Mouse (Mus musculus) hematopoietic stem cell, adult 5-6 weeks (primary cell): ENCODE data around the gene Olfr1224-ps1. TPM values are rescaled to one million over a fixed set of nuclear protein-coding genes. Genes with fewer than 3 reads are reported as not detected.
"Not testable (repeated sequence)": the region's sequence is repeated elsewhere in the genome, so short reads cannot be mapped to it uniquely, and the experiment has no call there.

Source experiments
- ATAC-seq, 2 experiments: fragments of 125-278 bp in 1 of 2; replicated peaks in 1 of 2; 2 replicates each; pipeline ENCODE4 v1.8.0; 2016 to 2017; ENCODE audit warnings: inconsistent platforms in 2 of 2, mild to moderate bottlenecking in 2 of 2, moderate number of reproducible peaks in 2 of 2, low read depth in 1 of 2, moderate TSS enrichment in 1 of 2; ENCODE audit not compliant: low FRiP score in 2 of 2, poor library complexity in 2 of 2, severe bottlenecking in 2 of 2, insufficient read depth in 1 of 2, low TSS enrichment in 1 of 2
- total RNA-seq: library from RNA; stranded (forward); fragments of 172-1452, 232-1000 nt; gene quantifications from 2 replicates; pipeline ENCODE4 v1.2.3, GENCODE M21; 2017

Olfr1224-ps1 gene
- not detected in 2 replicates for total RNA-seq

DNA sequence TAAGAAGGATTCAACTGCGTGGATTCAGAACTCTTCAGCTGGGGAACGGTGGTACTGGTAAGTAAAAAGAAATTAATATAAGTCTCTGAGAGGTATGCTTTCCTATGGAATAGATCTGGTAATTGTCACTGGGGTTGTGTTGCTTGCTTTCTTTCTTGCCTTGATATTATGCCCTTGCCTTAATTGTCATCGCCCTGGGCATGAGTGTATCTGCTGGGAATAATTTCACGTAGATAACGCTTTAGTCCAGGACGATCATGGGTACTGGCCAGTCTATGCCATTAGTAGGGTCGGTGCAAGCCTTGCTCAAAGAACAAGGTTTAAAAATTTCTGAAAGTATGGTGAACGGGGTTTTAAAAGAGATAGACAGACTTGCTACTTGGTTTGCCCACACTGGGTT lies at the start of gene Olfr1224-ps1:
Olfr1224-ps1 (minus strand) TSS at position 101 of the 400 bp plus-strand sequence.
- not testable (repeated sequence) for ATAC-seq

DNA sequence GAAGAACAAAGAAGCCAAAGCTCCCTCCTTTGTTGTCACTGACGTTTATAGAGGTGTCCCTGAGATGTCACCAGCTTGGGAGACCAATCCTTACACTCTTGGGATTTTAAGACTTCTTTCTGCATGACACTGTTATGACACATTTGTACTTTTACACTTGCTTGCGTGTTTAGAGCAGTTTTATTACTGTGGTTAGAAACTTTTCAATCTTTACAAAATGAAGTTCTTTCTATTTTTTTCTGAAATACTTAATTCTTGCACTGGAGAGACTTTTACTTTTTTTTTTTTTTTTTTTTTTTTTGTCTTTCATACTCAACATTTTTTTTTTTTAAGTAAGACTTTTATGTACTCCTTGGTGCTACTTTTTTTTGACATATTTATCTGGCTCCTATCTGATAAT lies 36.1 kb upstream of the Olfr1224-ps1 start, which contains the start of gene Olfr1226:
Olfr1226 (minus strand) TSS at position 101 of the 400 bp plus-strand sequence.
- no peak for ATAC-seq

DNA sequence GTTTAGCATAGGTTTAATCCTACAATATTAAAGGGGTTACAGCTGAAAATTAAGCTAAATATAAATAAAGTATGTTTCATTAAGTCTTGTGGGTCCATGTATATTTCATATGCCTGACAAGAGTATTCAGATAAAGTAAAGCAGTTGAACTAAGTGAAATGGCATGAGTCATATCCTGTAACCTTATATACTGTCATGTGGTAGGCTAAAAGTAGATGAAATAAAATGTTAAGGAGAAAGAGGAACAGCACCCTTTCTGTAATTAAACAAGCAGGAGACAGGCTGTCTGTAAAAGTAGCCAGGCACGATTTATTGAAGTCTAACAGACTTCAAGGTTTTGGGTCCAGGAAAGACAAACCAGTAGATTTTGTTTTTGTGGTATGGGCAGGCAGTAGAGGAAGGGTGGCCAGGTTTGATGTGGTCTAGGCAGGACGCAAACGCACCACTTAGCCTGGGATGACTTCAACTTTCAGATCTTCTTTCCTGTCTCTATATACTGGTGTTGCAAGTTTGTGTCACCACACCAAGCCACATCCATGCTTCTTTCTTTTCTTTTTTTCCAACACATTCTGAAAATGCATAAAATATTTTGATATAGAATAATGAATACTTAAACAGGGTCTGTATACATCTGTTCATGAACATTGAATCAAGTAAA lies 32.6 kb upstream of the Olfr1224-ps1 start:
- ATAC-seq: no peak; a peak in 1 of 4 replicates

DNA sequence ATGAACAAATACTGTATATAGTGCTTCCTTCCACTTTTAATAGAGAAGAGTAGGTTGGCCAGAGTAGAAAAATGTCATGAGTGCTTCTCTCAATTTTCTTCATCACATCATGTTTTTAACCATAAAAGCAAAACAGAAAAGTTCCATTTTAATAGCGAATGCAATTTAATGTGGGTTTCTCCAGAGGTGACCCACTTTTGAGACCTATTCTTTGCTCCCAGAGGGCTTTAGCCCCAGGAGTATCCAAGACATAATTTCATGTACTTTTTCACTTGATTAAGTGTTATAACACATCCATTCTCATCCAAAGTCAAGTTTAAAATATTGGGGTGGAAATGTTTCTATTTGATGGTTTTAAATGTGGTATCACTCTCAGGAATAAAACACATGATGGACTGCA lies 10.7 kb upstream of the Olfr1224-ps1 start, which contains the start of gene Olfr1225:
Olfr1225 (minus strand) TSS at position 101 of the 400 bp plus-strand sequence.
- no peak for ATAC-seq

DNA sequence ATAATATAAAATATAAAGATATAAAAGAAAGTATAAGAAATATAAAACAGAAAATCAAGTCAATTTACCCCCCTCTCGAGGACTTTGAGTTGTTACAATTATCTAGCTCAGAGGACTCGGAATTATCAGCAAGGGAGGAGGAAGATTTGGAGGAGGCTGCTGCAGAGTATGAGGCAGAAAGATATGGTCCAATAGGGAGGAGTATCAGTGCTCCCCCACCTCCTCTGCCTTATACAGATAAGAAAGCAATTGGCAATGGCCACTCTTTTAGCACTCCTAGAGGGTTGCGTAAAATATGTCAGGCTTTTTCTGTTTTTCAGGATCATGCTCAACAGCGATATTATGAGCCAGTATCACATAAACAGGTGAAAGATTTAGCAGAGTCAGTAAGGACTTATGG lies 820 bp upstream of the Olfr1224-ps1 start:
- not testable (repeated sequence) for ATAC-seq

DNA sequence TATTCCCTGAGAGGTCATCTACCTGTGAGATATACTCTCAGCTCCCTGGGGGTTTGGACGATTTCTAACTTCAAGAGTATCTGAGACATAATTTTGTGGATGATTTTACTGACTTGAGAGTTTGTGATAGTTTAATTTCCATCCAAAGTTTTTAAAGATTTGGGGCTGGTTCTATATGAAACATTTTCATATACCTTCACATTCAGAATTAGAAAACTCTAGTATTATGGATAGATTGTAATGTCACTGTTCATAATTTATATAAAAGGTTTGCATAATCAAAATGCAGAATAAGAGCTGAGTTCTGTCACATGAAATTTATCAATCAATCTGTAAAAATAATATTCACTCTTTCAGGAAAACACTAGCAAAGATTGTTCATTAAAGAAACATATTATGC lies 12.4 kb downstream of the Olfr1224-ps1 start, which contains the start of gene Olfr1223:
Olfr1223 (minus strand) TSS at position 101 of the 400 bp plus-strand sequence.
- ATAC-seq: no peak

DNA sequence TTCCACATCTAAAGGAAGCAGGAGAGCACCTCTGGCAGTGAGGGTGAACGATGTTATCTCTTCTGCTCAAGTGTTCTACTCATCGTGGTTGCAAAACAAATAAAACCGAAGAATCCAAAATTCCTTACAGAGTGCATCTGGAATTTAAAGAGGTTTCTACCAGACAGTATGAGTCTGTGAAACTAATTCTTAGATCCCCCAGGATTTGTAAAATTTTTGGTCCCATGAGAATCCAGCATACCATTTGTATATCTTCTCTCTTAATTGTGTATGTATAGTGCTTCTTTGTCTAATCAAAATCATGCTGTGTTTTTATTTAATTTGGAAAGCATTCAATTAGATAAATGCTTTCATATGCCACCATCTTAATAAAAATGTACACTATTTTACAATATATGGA lies 30.9 kb downstream of the Olfr1224-ps1 start, which contains the start of gene Olfr1222:
Olfr1222 (minus strand) TSS at position 101 of the 400 bp plus-strand sequence.
- no peak for ATAC-seq

DNA sequence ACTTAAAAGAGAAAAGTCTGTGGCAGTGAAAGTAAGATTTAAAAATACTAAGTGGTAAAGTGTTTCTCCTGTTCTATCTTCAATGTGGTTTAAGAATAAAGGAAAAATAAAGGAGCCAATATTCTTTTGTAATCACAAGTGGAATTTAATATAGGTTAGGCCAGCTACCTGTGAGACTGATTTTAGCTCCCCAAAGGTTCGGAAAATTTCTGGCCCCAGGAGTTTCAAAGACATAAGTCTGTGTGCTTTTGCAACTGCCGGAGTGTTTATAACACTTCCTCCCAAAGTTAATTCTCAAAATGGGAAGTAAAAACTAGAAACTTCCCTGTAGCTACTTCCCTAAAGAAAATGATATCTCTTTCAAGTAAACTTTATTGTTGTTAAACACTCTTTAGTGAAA lies 46.7 kb downstream of the Olfr1224-ps1 start, which contains the start of gene Olfr1221:
Olfr1221 (minus strand) TSS at position 101 of the 400 bp plus-strand sequence.
- ATAC-seq: no peak

DNA sequence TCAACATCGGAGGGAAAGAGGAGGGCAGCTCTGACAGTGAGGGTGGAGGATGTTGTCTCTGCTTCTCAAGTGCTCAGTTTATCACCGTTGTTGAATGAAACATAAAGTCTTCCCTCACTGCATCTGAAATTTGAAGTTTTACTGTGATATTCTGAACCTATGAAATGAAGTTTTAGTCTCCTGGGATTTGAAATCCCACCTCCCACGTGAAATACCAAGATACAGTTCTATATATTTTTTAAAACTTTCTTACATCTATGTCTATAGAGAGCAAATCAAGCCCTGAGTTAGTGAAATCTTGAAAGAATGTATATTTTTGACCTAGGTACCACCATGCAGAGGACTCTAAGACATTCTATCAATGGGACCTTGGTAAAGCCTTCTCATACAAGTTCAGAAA lies 57.2 kb downstream of the Olfr1224-ps1 start, which contains the start of gene Olfr1220:
Olfr1220 (minus strand) TSS at position 101 of the 400 bp plus-strand sequence.
- ATAC-seq: no peak

DNA sequence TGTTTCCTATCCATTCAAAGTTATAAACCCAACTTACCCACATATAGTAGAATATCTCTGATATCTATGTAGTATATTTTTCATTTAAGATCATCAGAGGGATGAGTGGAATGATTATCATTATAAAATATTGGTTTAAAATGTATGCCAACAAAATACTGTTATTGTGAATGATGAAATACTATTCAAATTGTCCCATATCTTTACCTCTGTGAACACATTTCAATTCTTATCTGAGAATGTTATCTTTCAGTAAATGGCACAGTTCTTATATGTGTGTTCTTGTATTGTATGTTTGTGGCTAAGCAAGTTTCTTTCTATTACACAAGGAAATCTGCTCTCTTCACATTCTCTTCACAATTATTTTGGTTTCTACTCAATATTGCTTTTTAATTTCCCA lies 58.2 kb downstream of the Olfr1224-ps1 start:
- no peak for ATAC-seq

Other genes with a start within 250 kb of the Olfr1224-ps1 start
- gene Olfr1209, start 248.9 kb downstream of the Olfr1224-ps1 start, total RNA-seq: not detected in 2 replicates
- not detected in 2 replicates for gene Olfr1211, start 226.0 kb downstream of the Olfr1224-ps1 start, total RNA-seq
- not detected in 2 replicates for gene Olfr1212, start 210.1 kb downstream of the Olfr1224-ps1 start, total RNA-seq
- not detected in 2 replicates for gene Gm13762, start 183.8 kb downstream of the Olfr1224-ps1 start, total RNA-seq
- gene Olfr1214, start 171.4 kb downstream of the Olfr1224-ps1 start, total RNA-seq: not detected in 2 replicates
- gene Olfr1215, start 157.1 kb downstream of the Olfr1224-ps1 start, total RNA-seq: not detected in 2 replicates
- gene Olfr1216, start 145.8 kb downstream of the Olfr1224-ps1 start, total RNA-seq: not detected in 2 replicates
- not detected in 2 replicates for gene Olfr1217, start 132.0 kb downstream of the Olfr1224-ps1 start, total RNA-seq
- not detected in 2 replicates for gene Olfr1218, start 102.9 kb downstream of the Olfr1224-ps1 start, total RNA-seq
- gene Olfr1219, start 80.6 kb downstream of the Olfr1224-ps1 start, total RNA-seq: not detected in 2 replicates
- not detected in 2 replicates for gene Olfr1220, start 57.3 kb downstream of the Olfr1224-ps1 start, total RNA-seq
- gene Olfr1221, start 46.8 kb downstream of the Olfr1224-ps1 start, total RNA-seq: not detected in 2 replicates
- gene Olfr1222, start 31.0 kb downstream of the Olfr1224-ps1 start, total RNA-seq: not detected in 2 replicates
- not detected in 2 replicates for gene Olfr1223, start 12.5 kb downstream of the Olfr1224-ps1 start, total RNA-seq
- gene Olfr1225, start 10.6 kb upstream of the Olfr1224-ps1 start, total RNA-seq: not detected in 2 replicates
- not detected in 2 replicates for gene Olfr1226, start 36.0 kb upstream of the Olfr1224-ps1 start, total RNA-seq
- not detected in 2 replicates for gene Olfr1228, start 90.0 kb upstream of the Olfr1224-ps1 start, total RNA-seq
- gene Olfr1229, start 123.9 kb upstream of the Olfr1224-ps1 start, total RNA-seq: not detected in 2 replicates
- not detected in 2 replicates for gene Olfr1230, start 133.2 kb upstream of the Olfr1224-ps1 start, total RNA-seq
- not detected in 2 replicates for gene Olfr1231, start 143.0 kb upstream of the Olfr1224-ps1 start, total RNA-seq
- gene Olfr1232, start 165.6 kb upstream of the Olfr1224-ps1 start, total RNA-seq: not detected in 2 replicates
- not detected in 2 replicates for gene Olfr1233, start 178.3 kb upstream of the Olfr1224-ps1 start, total RNA-seq
- not detected in 2 replicates for gene Olfr1234, start 200.8 kb upstream of the Olfr1224-ps1 start, total RNA-seq
- gene Olfr1238, start 245.6 kb upstream of the Olfr1224-ps1 start, total RNA-seq: not detected in 2 replicates